Mouse (Mus musculus) A20 (cell line): ENCODE data around the gene Mul1.
"Not testable (repeated sequence)": the region's sequence is repeated elsewhere in the genome, so short reads cannot be mapped to it uniquely, and the experiment has no call there.

Source experiments
- DNase-seq: peaks from one replicate; pipeline ENCODE4 v3.0.0-alpha.2; 2011; ENCODE audit warnings: low read depth, low spot score

Mul1 gene

GRCm38 (mm10) chr4:138434347-138435316 lies at the start of gene Mul1:
Gene Mul1, plus strand, starts transcription at chr4:138434671.
- DNase-seq = peak; percentile 95

GRCm38 (mm10) chr4:138393703-138394102 lies 40.8 kb upstream of the Mul1 start:
- no peak for DNase-seq

GRCm38 (mm10) chr4:138395087-138395970 lies 39.1 kb upstream of the Mul1 start:
- no peak for DNase-seq

- DNase-seq = no peak
Observed at GRCm38 (mm10) chr4:138395971-138396645, 38.4 kb upstream of the Mul1 start, which contains the start of gene Fam43b. Gene Fam43b, minus strand, starts transcription at chr4:138396528.

GRCm38 (mm10) chr4:138396711-138397110 lies 37.8 kb upstream of the Mul1 start:
- no peak for DNase-seq

GRCm38 (mm10) chr4:138404806-138405205 lies 29.7 kb upstream of the Mul1 start:
- peak; percentile 46 for DNase-seq

- peak; percentile 55 for DNase-seq
Observed at GRCm38 (mm10) chr4:138407479-138408194, 26.8 kb upstream of the Mul1 start.

GRCm38 (mm10) chr4:138411011-138411410 lies 23.5 kb upstream of the Mul1 start:
- no peak for DNase-seq

GRCm38 (mm10) chr4:138411504-138412121 lies 22.9 kb upstream of the Mul1 start:
- no peak for DNase-seq

GRCm38 (mm10) chr4:138414725-138415124 lies 19.7 kb upstream of the Mul1 start:
- DNase-seq = no peak

- DNase-seq = no peak
Observed at GRCm38 (mm10) chr4:138415991-138416390, 18.5 kb upstream of the Mul1 start.

GRCm38 (mm10) chr4:138416414-138416813 lies 18.1 kb upstream of the Mul1 start:
- no peak for DNase-seq

- no peak for DNase-seq
Observed at GRCm38 (mm10) chr4:138417882-138418281, 16.6 kb upstream of the Mul1 start.

GRCm38 (mm10) chr4:138418340-138418957 lies 16.0 kb upstream of the Mul1 start:
- no peak for DNase-seq

GRCm38 (mm10) chr4:138425028-138425427 lies 9.4 kb upstream of the Mul1 start:
- DNase-seq = no peak

- DNase-seq = not testable (repeated sequence)
Observed at GRCm38 (mm10) chr4:138425604-138426003, 8.9 kb upstream of the Mul1 start.

GRCm38 (mm10) chr4:138426778-138427705 lies 7.4 kb upstream of the Mul1 start:
- peak; percentile 64 for DNase-seq

GRCm38 (mm10) chr4:138429778-138430177 lies 4.7 kb upstream of the Mul1 start:
- peak; percentile 60 for DNase-seq

GRCm38 (mm10) chr4:138431340-138431739 lies 3.1 kb upstream of the Mul1 start:
- no peak for DNase-seq
